Mouse (Mus musculus) left cerebral cortex, postnatal 14 days (tissue): Measurements from ENCODE around the gene Myo10. TPM values are rescaled to one million over a fixed set of nuclear protein-coding genes. Genes with fewer than 3 reads are reported as not detected.

Source experiments
- DNase-seq, 2 experiments: peaks; one replicate each; pipeline ENCODE4 v3.0.0; 2021 to 2022; ENCODE audit warnings: low spot score in 2 of 2, mixed read lengths in 1 of 2
- intact Hi-C: fragments of 180-260 bp; cut with DNase I; formaldehyde crosslinking; loops from one replicate; pipeline ENCODE4 v1.15.1; 2025
- total RNA-seq, 2 experiments: library from RNA; stranded (reverse); gene quantifications; 2 replicates each; pipeline ENCODE4 v1.2.3; 2021

Myo10 gene
- total RNA-seq, 2 experiments from 2014 or later: 44.0 to 48.1 TPM

GRCm38 (mm10) chr15:25773711-25774513 lies 151.6 kb downstream of the Myo10 start:
- peak; percentile 58 to 80 for DNase-seq
- intact Hi-C loops: no loop called here

- intact Hi-C loops: no loop called here
- DNase-seq: no peak
These were observed 156.6 kb downstream of the Myo10 start for GRCm38 (mm10) chr15:25778937-25779336.

GRCm38 (mm10) chr15:25779522-25780191 lies 157.3 kb downstream of the Myo10 start:
- DNase-seq: no peak
- intact Hi-C loops: no loop called here

- DNase-seq: no peak
- intact Hi-C loops: no loop called here
These were observed 158.7 kb downstream of the Myo10 start for GRCm38 (mm10) chr15:25781053-25781452.

- DNase-seq: no peak
- intact Hi-C loops: no loop called here
These were observed 163.4 kb downstream of the Myo10 start for GRCm38 (mm10) chr15:25785456-25786390.

- DNase-seq: no peak
- intact Hi-C loops: no loop called here
These were observed 165.1 kb downstream of the Myo10 start for GRCm38 (mm10) chr15:25787406-25787805.

GRCm38 (mm10) chr15:25787965-25788364 lies 165.6 kb downstream of the Myo10 start:
- DNase-seq: no peak
- intact Hi-C loops: no loop called here

- no peak for DNase-seq
- intact Hi-C loops: no loop called here
These were observed 166.2 kb downstream of the Myo10 start for GRCm38 (mm10) chr15:25788565-25788964.

GRCm38 (mm10) chr15:25789241-25789640 lies 166.9 kb downstream of the Myo10 start:
- intact Hi-C loops: no loop called here
- no peak for DNase-seq

GRCm38 (mm10) chr15:25791660-25792353 lies 169.5 kb downstream of the Myo10 start:
- DNase-seq: no peak
- intact Hi-C loops: loop anchor here (5.0 kb wide), 1 partner anchor 60 kb away; no protein-coding TSS in a partner anchor

- no peak for DNase-seq
- intact Hi-C loops: loop anchor here (5.0 kb wide), 1 partner anchor 62 kb away; no protein-coding TSS in a partner anchor
These were observed 171.8 kb downstream of the Myo10 start for GRCm38 (mm10) chr15:25794123-25794522.

GRCm38 (mm10) chr15:25795496-25795895 lies 173.2 kb downstream of the Myo10 start:
- DNase-seq: no peak
- intact Hi-C loops: loop anchor here (5.0 kb wide), 1 partner anchor 1203 kb away; no protein-coding TSS in a partner anchor

GRCm38 (mm10) chr15:25796353-25796752 lies 174.0 kb downstream of the Myo10 start:
- intact Hi-C loops: loop anchor here (5.0 kb wide), 1 partner anchor 1204 kb away; no protein-coding TSS in a partner anchor
- peak; percentile 52 to 76 for DNase-seq

GRCm38 (mm10) chr15:25797179-25797578 lies 174.9 kb downstream of the Myo10 start:
- no peak for DNase-seq
- intact Hi-C loops: loop anchor here (5.0 kb wide), 1 partner anchor 1205 kb away; no protein-coding TSS in a partner anchor

- intact Hi-C loops: loop anchor here (5.0 kb wide), 1 partner anchor 1206 kb away; no protein-coding TSS in a partner anchor
These were observed 175.6 kb downstream of the Myo10 start for GRCm38 (mm10) chr15:25797888-25798287.

GRCm38 (mm10) chr15:25801726-25802125 lies 179.4 kb downstream of the Myo10 start:
- DNase-seq: no peak
- intact Hi-C loops: no loop called here

More at GRCm38 (mm10) chr15:25797888-25798287, 175.6 kb downstream of the Myo10 start:
- no peak for DNase-seq

- intact Hi-C loops: no loop called here
- peak; percentile 21 to 35 for DNase-seq
These were observed 179.9 kb downstream of the Myo10 start for GRCm38 (mm10) chr15:25802194-25802593.

- DNase-seq: no peak
- intact Hi-C loops: no loop called here
These were observed 180.8 kb downstream of the Myo10 start for GRCm38 (mm10) chr15:25803111-25803510.
